Mouse (Mus musculus) cerebellum, adult 11-12 months (tissue): Measurements from ENCODE around the gene Paxbp1.

ENCODE experiments used
- DNase-seq: peaks from one replicate; pipeline ENCODE4 v3.0.0; 2022

Paxbp1 gene

DNA sequence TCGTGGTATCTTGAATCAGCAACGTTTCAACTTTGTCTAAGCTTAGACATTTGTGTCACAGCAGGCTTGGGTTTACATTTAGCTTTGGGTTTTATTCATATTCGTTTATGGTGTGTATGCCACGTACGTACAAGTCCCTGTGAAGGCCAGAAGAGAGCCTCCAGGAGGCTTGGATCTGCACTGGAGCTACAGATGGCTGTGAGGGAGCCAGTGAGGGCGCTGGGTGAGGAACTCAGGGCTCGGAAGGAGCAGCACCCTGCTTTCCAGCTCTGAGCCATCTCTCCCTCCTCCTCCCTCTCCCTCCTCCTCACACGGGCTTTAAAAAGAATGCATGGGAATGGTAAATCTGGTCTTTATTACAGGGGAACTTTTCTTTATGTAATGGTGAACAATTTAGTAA is 9.3 kb upstream of the Paxbp1 start:
- DNase-seq, result no peak

DNA sequence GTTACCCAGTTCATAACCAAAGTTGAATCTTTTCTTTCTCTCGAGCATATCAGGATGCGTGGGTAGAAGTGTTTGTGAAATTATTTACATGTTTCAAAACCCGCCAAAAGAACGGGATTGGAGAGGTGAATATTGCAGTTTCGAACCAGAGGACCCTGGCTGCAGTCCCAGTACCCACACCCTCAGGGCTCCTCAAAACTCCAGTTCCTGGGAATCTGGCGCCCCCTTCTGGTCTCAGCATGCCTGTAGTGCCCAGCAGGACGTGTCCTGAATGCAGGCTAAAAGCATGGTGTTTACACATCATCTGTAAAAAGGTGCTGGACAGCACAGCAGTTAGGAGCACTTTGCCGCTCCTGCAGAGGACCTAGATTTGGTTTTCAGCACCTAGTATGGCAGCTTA is 1.2 kb upstream of the Paxbp1 start:
- peak; percentile 61 for DNase-seq

DNA sequence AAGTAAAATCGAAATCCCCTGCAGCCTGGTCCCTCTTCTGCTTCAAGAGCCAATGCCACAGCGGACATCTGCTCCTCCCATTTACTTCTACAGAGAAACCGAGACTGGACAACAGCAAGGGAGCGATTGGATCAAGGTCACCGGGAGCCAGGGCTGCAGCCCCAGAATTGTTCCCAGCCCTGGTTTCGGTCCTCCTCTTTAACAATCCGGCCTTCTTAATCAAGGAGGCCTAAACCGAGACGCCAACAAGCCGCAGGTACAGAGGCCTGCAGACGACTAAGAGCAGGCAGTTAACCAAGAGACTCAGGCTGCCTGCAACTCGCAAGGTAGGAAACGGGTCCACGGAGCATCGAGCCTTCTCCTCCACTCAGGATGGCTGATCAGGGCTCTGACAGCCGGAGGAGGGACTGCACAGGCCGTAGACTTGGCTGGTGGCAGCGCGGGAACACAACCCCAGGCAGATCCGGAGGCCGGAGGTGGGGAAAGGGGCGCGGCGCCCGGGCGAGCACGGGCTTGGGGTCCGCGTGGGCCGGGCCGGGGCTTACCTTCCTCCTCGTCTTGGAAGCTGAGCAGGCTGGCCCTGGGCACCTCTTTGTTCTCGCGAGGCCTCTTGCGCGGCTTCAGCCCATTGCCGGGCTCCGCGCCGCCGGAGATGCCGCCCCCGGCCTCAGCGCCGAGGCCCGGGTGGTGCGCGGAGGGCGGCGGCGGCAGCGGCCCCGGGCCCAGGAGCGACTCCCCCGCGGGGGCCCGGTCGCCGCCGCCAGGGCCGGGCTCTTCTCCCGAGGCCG is 688 bp downstream of the Paxbp1 start:
- DNase-seq, result peak; percentile 66

DNA sequence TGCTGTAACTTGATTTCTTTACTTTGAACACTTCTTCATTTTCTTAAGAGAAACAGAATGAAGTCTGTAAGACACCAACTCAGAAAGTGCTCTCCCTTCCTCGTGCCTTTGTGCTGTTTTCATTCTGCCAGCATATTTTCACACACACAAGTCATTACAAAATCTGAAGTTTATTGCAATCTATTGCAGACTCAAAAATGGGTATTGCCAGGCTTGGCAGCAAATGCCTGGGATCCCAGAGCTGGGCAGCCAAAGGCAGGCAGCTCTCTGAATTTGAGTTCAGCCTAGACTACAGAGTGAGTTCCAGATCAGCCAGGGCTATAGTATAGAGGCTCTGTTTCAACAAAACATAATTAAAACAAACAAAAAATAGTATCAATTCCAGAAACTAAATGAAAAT is 1.7 kb downstream of the Paxbp1 start:
- DNase-seq, result no peak

DNA sequence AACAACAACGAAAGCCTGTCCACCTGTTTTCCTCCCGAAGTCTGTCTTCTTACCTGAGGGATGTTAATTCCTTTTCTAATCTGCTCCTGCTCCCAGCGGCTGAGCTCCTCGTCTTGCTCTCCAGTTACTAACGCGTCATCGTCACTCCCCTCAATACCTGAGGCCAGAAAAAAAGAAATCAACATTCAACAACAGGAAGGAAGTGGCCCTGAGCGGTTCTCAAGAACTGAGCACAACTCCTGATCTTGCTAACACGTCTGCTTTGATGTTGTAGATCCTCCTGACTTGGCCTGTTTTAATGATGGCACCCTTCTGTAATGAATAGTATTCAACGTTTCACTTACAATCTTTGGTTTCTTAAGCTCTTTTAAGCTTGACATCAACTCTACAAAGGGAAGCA is 8.5 kb downstream of the Paxbp1 start:
- DNase-seq, result no peak

DNA sequence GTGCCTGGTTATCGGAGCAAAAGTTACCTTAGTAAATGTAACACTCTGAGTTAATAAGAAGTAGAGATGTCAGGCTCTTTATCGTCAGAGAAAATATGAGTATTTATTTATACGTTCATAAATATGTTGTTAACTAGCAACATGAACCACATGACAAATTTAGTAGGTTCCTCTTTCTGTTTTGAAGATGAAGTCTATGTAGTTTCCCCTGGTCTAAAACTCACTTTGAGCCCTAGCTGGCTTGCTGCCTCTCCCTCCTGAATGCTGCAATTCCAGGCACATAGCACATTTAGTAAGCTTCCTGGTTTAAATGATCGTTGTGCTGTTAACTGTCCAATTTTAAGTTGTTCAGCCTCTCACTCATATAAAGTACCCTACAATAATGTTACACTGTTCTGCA is 13.6 kb downstream of the Paxbp1 start:
- DNase-seq, result no peak

DNA sequence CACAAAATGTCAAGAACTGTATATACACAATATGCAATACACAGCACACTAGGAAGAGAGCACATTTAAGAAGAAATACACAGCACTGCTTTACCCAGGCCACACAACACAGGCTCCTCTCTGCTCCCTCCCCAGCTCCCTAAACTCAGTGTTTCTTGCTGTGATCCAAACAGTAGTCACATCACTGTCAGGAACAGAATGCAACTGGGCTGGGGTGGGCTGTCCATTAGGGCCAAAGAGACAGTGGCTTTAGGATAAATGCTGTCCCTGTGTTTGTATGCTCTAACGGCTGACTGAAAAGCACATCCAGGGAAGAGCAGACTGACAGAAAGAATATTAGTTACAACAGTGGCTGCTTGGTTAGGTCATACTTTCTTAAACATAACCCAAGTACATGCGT is 14.4 kb downstream of the Paxbp1 start:
- DNase-seq, result no peak

DNA sequence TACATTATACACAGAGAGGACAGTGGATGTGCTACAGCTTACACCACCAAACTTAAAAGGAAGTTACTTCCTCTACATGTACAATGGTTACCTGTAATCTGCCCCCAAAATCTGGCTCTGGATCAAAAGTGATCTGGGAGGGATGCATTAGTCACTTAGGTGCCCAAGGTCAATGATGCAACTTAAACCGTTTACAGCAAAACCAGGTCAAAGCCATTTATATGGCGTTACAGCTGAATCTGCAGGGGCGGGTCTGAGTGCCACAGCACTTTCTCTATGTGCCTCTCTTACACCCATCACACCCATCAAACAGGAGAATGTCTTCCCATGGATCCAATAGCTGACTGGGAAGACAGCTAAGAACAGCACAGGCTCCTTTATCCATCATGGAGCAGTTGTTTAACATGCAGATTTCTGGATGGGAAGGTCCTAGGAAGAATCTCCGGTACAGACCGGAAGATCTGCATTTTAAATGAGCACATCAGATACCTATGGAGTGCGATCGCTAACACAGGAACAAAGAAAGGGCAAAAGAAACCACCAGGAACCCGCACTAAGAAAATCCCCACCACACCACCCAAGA is 15.1 kb downstream of the Paxbp1 start:
- DNase-seq, result no peak

DNA sequence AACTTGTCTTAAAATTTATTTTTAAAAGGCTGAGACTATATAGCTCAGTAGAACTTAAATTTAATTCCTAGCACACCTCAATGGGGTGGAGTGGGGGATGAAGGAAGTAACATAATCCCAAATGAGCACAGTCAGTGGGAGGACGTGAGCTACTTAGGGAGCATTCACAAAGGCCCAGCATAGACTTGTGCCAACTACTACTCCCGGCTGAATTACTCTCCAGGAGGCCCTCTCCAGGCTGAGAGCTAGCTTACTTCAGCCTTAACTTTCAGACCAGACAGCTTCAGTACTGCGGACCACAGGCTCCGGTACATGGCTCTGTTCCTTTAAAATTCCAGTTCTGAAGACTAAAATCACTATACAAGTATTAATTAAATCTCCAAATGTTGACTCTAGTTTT is 18.1 kb downstream of the Paxbp1 start:
- DNase-seq, result no peak

DNA sequence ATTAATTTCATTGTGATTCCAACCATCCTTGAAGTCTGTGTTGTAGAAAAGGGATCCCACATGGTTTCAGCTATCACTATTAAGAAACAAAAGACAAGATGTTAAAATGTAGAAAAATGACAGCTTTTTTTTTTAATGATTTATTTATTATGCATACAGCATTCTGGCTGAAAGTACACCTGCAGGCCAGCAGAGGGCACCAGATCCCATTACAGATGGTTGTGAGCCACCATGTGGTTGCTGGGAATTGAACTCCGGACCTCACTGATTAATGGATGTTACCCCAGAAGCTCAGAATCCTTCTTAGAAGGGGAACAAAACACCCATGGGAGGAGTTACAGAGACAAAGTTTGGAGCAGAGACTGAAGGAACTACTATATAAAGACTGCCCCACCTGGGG is 21.0 kb downstream of the Paxbp1 start:
- DNase-seq, result no peak

DNA sequence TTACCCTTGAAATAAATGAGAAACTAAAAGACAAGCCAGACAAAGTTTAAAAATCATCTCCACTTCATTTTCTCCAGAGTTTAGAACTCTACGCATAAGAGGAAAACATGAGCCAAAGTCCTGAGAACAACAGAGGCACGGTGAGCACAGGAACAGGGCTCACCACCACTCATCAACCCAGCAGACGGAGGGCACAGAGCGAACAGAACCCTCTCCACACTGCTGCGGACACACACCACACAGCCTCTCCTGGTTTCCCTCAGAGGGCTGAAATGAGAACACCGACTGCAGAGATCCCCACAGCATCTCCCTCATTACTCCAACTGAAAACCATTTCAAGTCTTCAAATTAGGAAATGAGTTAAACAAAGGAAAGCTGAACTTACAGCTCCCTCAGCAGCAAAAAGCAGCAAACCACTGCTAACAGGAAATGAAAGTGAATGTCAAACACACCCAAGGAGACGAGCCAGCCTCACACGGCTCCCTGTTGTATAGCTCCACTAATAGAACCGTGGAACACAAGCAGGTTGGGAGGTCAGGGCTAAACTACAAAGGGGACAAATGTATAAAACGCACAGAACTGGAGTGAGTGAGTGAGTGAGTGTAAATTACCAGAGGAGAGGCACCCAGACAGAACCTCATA is 23.4 kb downstream of the Paxbp1 start:
- DNase-seq, result no peak

DNA sequence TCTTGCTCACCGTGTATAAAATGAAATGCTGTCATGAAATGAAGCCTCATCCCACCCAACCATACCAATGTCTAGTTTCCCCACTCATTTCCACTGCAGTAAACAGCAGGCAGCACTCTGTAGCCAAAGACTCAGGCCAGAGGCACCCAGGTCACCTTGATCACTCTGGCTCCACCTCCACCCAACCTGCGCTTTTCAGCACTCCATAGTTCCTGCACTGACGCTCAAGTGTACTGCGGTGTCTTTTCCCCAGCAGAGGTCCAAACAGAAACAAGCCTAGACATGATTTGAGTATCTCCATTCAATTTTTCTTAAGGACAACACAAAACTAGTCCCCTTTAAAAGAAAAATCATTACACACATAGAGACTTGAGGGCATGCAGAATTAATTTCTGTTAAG is 24.9 kb downstream of the Paxbp1 start:
- no peak for DNase-seq

DNA sequence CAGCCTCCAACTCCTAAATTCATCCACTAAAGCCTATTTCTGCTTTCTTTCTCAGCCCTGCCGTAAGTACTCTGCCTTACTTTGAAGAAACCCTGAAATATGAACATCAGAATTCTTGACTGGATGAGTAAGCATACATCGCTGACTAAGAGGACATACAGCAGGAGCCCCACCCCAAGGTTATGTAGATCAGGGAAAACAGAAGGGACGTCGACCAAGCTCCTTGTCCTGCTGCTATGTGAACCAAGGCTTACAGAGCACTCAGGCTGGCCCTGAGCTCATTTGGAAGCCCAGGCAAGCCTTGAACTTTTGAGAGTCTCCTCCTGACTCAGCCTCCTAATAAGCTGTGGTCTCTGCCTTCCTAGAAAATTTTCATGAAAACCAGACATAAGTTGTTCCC is 28.6 kb downstream of the Paxbp1 start:
- DNase-seq, result no peak

DNA sequence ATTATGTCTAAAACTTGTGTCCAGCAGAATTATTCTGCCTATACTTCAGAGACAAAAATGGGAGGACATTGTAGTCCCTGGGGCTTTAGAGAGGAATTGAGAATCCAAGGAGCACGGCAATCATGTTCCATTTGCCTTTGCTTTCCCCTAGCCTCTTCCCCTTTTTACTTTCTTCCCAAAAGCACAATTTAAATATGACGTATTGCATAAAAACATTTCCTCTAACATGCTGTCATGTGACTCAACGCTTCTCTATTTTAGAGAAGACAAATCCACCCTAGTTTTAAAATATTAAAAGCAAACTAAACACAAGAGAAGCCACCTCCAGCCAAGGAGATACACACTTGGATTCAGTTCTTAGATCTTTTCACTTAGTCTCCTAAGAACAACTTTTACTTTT is 32.5 kb downstream of the Paxbp1 start:
- DNase-seq, result no peak

DNA sequence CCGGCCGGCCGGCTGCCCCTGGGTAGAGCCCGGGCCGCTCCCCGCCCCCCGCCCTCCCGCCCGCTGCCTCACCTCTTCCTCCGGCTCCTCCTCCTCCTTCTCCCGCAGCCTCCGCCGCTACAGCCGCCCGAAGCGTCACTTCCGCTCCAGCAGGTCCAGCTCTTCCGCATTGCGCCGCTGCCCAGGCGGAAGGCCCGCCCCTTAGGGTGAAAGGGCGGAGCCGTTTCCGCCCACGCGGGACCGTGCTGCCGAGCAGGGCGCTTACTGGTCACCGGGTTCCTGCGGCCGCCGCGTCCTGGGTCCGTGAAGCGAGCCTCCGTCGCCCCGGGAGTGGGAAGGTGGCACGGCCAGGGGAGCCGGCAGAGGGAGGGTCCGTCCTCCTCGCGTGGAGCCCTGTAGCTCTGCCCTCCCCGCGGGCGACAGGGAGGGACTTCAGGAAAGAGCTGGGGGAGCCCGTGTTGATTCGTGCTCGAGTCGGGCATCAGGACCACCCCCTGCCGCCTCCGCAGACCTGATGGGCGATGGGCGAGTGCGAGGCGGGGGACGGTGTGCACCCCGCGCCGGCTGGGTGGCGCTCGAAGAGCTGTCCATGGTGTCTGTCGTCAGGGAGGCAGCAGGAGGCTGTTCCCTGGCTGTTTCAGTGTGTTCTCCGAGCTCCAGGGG is 33.2 kb downstream of the Paxbp1 start, which contains the start of gene Synj1:
Gene Synj1 (minus strand): TSS at position 288 of the 663 bp plus-strand sequence.
- peak; percentile 95 for DNase-seq

DNA sequence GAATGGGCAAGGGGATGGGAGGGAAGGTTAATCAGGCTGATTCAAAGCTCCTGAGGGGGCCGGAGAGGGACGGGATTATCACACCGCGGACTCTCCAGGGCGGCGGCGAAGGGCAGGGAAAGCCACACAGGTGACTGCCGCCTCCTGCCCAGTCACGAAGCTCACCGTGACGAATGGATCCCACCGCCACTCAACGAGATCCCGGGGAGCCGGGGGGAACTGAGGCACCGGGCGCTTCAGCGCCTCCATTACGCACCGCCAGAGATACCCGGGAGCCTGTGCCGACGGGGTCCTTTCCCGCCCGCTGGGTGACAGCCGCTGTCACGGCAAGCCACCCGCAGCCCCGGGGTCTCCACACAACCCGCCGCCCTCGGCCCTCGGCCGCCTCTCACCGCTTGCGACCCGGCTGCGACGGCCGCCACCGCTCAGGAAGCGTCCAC is 33.7 kb downstream of the Paxbp1 start:
- DNase-seq, result no peak

DNA sequence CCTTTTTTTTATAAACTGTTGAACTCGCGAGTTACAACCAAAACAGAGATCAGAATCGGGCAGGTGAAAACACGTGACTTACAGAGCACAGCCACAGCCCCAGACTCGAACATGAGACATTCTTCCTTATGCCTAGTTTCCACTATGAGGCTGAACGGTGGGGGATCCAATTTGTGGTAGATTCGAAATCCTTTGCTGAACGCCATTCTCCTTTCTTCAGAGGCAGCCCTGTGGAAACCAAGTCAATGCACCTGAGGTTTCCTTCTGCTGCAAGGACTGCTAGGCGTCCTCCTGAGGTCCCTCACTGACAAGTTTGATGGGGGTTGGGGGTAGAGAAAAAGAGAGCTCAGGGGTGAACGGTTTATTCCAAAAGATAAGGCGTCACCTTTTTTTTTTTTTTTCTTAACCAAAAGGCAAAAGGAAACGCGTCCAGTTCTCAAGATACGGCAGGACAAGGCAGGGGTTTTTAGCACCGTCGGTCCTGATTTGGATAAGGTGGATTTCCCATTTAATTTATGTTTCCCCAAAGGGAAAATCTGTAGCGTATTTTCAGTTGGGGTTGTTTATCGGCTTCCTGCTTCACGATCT is 34.3 kb downstream of the Paxbp1 start:
- DNase-seq, result peak; percentile 29

DNA sequence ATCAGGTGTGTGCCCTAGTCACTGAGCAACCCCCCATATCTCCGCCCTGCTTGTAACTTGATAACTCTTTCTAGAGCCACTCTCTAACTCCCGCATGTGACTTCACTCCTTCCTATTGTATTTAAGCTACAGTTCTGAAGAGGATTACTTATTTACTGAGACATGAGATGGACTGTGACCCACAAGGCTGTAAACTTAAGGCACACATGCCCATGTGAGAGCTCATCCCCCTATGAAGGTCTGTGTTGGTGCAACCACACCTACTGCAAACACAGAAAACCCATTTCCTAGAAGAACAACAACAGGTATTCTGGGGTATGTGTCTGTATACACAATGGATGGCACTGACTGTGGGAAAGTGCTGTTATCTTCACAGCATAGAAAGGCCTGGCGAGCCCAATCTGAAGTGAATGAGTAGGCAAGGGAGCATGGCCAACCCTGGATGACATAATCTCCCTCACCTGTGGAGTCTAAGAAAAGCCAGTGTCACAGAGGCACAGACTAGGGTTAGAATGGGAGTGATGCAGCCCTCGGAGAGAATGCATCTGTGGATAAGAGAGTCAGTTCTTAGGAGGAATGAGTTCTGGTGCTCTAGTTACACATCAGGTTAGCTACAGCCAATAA is 39.3 kb downstream of the Paxbp1 start:
- DNase-seq, result no peak

DNA sequence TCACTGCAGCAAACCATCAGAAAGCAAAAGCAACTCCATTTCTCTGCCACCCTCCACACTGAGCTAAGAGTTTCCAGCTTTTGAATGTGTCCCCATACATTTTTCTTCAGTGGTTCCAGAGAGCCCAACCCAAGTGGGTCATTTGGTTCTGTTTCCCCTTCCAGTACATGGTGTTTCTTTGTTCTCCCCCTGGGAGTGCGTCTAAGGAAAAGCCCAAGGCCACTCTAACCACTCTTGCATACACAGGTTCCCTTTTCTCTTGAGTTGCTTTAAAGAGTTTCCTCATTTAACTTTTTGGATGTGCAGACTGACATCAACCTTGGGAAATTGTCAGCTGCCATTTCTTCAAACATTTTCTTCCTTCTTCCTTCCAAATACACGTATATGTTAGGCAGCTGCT is 43.2 kb downstream of the Paxbp1 start:
- DNase-seq, result no peak

DNA sequence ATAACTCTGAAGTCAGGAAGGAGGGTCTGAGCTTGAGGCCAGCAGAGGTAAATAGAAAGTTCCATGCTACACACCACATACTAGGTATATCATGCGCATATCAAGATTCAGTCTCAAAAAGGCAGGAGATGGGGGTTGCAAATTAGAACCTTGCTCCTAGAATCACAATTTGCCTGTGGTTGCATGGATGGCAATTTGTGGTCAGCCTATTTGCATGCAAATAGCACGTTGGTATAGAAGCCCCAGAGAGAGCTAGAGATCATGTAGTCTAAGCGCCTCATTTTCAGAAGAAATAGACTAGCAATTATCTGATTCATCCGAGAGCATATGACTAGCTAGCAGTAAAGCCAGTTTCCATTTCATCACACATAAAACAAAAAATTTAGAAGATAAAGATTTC is 44.5 kb downstream of the Paxbp1 start:
- no peak for DNase-seq

DNA sequence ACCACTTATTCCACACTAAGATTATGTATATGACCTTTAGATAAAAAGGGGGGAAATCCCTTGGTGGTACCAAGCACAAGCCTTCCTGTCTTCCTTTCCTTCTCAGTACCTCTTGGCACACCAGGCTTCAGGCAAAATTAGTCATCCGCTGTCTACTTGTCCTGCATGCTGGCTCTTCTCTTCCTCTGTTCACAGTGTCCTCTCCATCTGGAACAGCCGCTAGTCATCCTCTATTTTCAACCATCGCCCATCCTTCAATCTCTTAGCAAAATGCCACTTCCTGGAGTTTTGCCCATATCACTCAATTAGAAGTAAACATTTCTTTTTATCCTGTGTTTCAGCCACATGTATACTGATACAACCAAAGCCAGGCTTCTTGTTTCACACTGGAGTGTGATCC is 46.5 kb downstream of the Paxbp1 start:
- DNase-seq, result no peak

DNA sequence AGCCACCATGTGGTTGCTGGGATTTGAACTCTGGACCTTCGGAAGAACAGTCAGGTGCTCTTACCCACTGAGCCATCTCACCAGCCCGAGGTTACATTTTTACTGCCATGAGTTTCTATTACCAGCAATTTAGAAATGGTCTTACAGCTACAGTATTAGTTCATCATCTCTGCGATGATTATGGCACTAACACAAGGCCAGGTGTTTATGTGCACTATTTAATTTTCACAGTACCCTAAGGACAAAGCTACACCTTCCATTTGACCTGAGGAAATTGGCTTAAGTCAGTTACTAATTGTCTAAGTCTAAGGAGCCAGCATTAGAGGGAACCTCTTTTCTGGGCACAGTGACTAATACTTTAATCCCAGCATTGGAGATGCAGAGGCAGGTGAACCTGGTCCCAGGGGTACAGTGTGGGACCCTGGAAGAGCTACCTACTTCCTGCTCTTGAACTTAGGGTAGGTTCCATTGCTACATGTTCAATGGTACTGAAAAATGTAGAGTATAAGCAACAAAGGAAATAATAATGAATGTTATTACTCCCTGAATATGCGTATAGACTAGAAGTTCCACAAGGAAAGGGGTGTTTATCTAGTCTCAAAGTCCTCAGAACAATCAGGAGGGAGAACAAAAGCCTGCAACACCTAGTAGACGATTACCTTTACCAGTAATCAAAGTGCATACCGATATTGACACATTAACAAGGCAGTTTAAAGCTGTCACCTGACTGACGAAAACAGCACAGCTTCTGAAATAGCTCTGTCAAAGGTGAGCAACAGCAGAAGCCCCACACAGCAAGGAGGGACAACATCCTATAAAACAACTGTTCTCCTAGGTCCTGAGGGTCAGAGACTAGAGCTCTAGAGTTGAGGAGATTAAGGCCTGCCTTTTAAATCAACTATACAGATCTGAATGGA is 47.8 kb downstream of the Paxbp1 start:
- DNase-seq, result no peak
